Mouse (Mus musculus): ENCODE measurements around the gene Fgfr2. TPM values are rescaled to one million over a fixed set of nuclear protein-coding genes. Genes with fewer than 3 reads are reported as not detected.

The Fgfr2 gene
- total RNA-seq, 1 experiment: 37.5 TPM

DNA sequence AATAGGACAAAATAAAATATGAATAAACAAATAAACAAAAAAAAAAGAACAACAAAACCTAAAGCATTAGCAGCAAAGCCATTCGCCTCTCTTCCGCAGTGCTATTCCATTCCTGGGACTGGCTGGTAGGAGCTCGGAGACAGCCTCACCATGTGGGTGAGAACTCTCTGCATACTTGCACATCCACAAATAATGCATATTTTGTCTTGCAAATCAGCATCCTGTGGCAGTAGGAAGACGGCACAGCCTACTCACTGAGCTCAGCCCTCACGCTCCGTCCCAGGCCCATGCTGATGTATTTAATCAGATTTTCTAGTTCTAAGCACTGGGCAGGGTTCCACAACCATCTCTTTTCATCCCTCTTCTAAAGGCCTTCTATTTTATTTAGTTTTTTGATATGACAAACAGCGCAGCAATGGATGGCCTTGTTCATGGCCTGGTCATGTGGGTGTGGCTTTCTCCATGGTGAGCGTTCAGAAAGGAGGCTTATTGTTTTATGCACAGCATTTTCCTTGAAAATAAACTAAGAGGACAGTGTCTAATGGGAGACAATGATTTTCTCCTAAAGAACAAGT lies 2319.8 kb downstream of the Fgfr2 start:
- Histone ChIP-seq H3K27ac (ENCODE audit: insufficient read depth, low read depth, low read length, poor library complexity, severe bottlenecking) (no peak overlapping the region), H3K4me3 (ENCODE audit: insufficient read depth in 1 of 2, low read depth in 1 of 2, low read length in 2 of 2, poor library complexity in 1 of 2, severe bottlenecking in 1 of 2) (no peak overlapping the region)
- in situ Hi-C loops (cut with MboI; ENCODE audit: low sequenced_read_pairs in 2 of 2, unreplicated experiment in 2 of 2): no loop called here

DNA sequence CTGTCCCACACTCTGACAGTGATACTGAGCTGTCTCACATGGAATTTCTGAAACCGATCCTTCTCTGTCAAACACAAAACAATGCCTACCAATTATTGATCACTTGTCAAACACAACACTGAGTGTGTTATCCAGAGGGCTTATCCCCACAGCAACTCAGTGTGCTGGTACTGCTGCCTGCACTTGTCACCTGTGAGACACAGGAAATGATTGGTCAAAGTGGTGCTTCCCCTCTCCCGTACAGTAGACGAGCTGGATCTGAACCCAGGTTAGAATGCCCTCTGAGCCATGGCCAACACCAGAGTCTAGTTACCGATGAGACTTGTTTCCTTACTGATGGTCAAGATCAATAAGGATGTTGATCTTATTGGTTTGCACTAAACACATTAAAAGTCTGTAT lies 2321.3 kb downstream of the Fgfr2 start:
- H3K27ac ChIP-seq (ENCODE audit: insufficient read depth, low read depth, low read length, poor library complexity, severe bottlenecking): no peak overlapping the region
- H3K4me1 ChIP-seq (ENCODE audit: control insufficient read depth in 2 of 2, insufficient read depth in 2 of 2, low read length in 2 of 2, poor library complexity in 1 of 2): peaks cover 0 to 3% of the 10 kb centered on the region in 2 experiments; a peak in 2 of 4 replicates
- no peaks in the 10 kb centered on the region for H3K9me3 ChIP-seq (ENCODE audit: control insufficient read depth, insufficient read depth, low read depth, low read length)
- TF ChIP-seq ZNF384 (IDR thresholded peaks at IDR 0.05; ENCODE audit: low read depth, low read length): no peak
- TF ChIP-seq CHD2 (IDR thresholded peaks at IDR 0.05; ENCODE audit: low read depth, low read length): no peak
- TF ChIP-seq MAFK (IDR thresholded peaks at IDR 0.05; ENCODE audit: insufficient read depth, low read depth, low read length): no peak
- TF ChIP-seq HCFC1 (IDR thresholded peaks at IDR 0.05; ENCODE audit: borderline replicate concordance, insufficient read depth, low read length): no peak
- no peak for TF ChIP-seq ZC3H11A (IDR thresholded peaks at IDR 0.05; ENCODE audit: borderline replicate concordance, low read depth, low read length)
- no peak overlapping the region for H3K9ac ChIP-seq (ENCODE audit: insufficient read depth, low read depth, low read length, poor library complexity, severe bottlenecking)
- H3K36me3 ChIP-seq (ENCODE audit: control insufficient read depth, insufficient read depth, low read length, poor library complexity, severe bottlenecking): no peaks in the 10 kb centered on the region
- no peak overlapping the region for H3K4me3 ChIP-seq (ENCODE audit: insufficient read depth in 1 of 2, low read depth in 1 of 2, low read length in 2 of 2, poor library complexity in 1 of 2, severe bottlenecking in 1 of 2)
- in situ Hi-C loops (cut with MboI; ENCODE audit: low sequenced_read_pairs in 2 of 2, unreplicated experiment in 2 of 2): no loop called here
- no peak for DNase-seq (ENCODE audit: low read depth, low spot score)

More for the DNA sequence above, 2319.8 kb downstream of the Fgfr2 start:
- Histone ChIP-seq H3K9me3 (ENCODE audit: control insufficient read depth, insufficient read depth, low read depth, low read length) (no peaks in the 10 kb centered on the region), H3K9ac (ENCODE audit: insufficient read depth, low read depth, low read length, poor library complexity, severe bottlenecking) (no peak overlapping the region), H3K36me3 (ENCODE audit: control insufficient read depth, insufficient read depth, low read length, poor library complexity, severe bottlenecking) (no peaks in the 10 kb centered on the region), H3K4me1 (ENCODE audit: control insufficient read depth in 2 of 2, insufficient read depth in 2 of 2, low read length in 2 of 2, poor library complexity in 1 of 2) (0 out of 4 replicates have a peak, but pooled peaks cover 0 to 3% of the 10 kb centered on the region in 2 experiments)
- no peak for TF ChIP-seq HCFC1 (IDR thresholded peaks at IDR 0.05; ENCODE audit: borderline replicate concordance, insufficient read depth, low read length)
- TF ChIP-seq MAFK (IDR thresholded peaks at IDR 0.05; ENCODE audit: insufficient read depth, low read depth, low read length): no peak
- no peak for TF ChIP-seq CHD2 (IDR thresholded peaks at IDR 0.05; ENCODE audit: low read depth, low read length)
- TF ChIP-seq ZNF384 (IDR thresholded peaks at IDR 0.05; ENCODE audit: low read depth, low read length): no peak
- no peak for TF ChIP-seq ZC3H11A (IDR thresholded peaks at IDR 0.05; ENCODE audit: borderline replicate concordance, low read depth, low read length)
- no peak for DNase-seq (ENCODE audit: low read depth, low spot score)

DNA sequence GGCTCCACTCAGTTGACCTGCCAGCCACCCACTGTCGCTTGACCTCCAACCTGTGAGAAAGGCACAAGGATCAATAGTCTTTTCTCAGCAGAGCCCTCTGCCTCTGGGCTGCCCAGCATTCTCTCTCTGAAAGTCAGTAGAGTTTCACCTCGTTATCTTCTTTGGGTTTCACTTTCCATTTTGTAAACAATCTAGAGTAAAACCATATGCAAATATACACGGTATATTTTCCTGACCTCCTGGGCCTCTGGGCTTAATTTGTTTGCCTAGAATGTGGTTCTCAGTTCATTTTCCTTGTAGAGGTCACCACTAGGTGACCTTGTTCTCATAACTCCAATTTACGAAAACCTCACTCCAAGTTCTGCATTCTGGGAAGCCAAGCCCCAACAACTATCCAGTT lies 2322.5 kb downstream of the Fgfr2 start:
- TF ChIP-seq MAFK (IDR thresholded peaks at IDR 0.05; ENCODE audit: insufficient read depth, low read depth, low read length) (no peak), ZC3H11A (IDR thresholded peaks at IDR 0.05; ENCODE audit: borderline replicate concordance, low read depth, low read length) (no peak), HCFC1 (IDR thresholded peaks at IDR 0.05; ENCODE audit: borderline replicate concordance, insufficient read depth, low read length) (no peak), CHD2 (IDR thresholded peaks at IDR 0.05; ENCODE audit: low read depth, low read length) (no peak), ZNF384 (IDR thresholded peaks at IDR 0.05; ENCODE audit: low read depth, low read length) (no peak)
- no peak overlapping the region for H3K4me3 ChIP-seq (ENCODE audit: insufficient read depth in 1 of 2, low read depth in 1 of 2, low read length in 2 of 2, poor library complexity in 1 of 2, severe bottlenecking in 1 of 2)
- DNase-seq (ENCODE audit: low read depth, low spot score): no peak
- no peaks in the 10 kb centered on the region for H3K9me3 ChIP-seq (ENCODE audit: control insufficient read depth, insufficient read depth, low read depth, low read length)
- H3K27ac ChIP-seq (ENCODE audit: insufficient read depth, low read depth, low read length, poor library complexity, severe bottlenecking): no peak overlapping the region
- H3K4me1 ChIP-seq (ENCODE audit: control insufficient read depth in 2 of 2, insufficient read depth in 2 of 2, low read length in 2 of 2, poor library complexity in 1 of 2): peaks cover 0 to 7% of the 10 kb centered on the region in 2 experiments; a peak in 2 of 4 replicates
- no peaks in the 10 kb centered on the region for H3K36me3 ChIP-seq (ENCODE audit: control insufficient read depth, insufficient read depth, low read length, poor library complexity, severe bottlenecking)
- in situ Hi-C loops (cut with MboI; ENCODE audit: low sequenced_read_pairs in 2 of 2, unreplicated experiment in 2 of 2): no loop called here
- no peak overlapping the region for H3K9ac ChIP-seq (ENCODE audit: insufficient read depth, low read depth, low read length, poor library complexity, severe bottlenecking)

DNA sequence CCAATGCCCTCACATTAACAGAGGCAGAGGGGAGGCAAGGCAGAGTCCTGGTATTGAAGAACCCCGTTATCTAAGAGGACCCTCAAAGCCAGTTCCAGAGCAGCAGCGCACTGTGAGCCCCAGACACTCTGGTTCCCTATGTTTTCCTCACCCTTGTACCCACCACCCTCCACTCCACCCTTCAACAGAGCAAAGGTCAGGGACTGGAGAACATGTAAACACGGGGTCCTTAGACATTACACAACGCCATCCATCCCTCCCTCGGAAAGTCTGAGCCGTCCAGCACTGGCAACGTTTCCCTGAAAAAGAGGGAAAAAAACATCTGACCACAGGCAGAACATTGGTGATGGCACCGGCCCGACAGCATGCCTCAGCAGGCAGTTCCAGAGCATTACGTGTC lies 2323.7 kb downstream of the Fgfr2 start:
- H3K9ac ChIP-seq (ENCODE audit: insufficient read depth, low read depth, low read length, poor library complexity, severe bottlenecking): no peak overlapping the region
- H3K36me3 ChIP-seq (ENCODE audit: control insufficient read depth, insufficient read depth, low read length, poor library complexity, severe bottlenecking): no peaks in the 10 kb centered on the region
- no peak for DNase-seq (ENCODE audit: low read depth, low spot score)
- H3K27ac ChIP-seq (ENCODE audit: insufficient read depth, low read depth, low read length, poor library complexity, severe bottlenecking): no peak overlapping the region
- peaks cover 0 to 7% of the 10 kb centered on the region in 2 experiments; a peak in 2 of 4 replicates for H3K4me1 ChIP-seq (ENCODE audit: control insufficient read depth in 2 of 2, insufficient read depth in 2 of 2, low read length in 2 of 2, poor library complexity in 1 of 2)
- in situ Hi-C loops (cut with MboI; ENCODE audit: low sequenced_read_pairs in 2 of 2, unreplicated experiment in 2 of 2): no loop called here
- no peak for TF ChIP-seq ZC3H11A (IDR thresholded peaks at IDR 0.05; ENCODE audit: borderline replicate concordance, low read depth, low read length)
- TF ChIP-seq MAFK (IDR thresholded peaks at IDR 0.05; ENCODE audit: insufficient read depth, low read depth, low read length): no peak
- TF ChIP-seq CHD2 (IDR thresholded peaks at IDR 0.05; ENCODE audit: low read depth, low read length): no peak
- no peak for TF ChIP-seq ZNF384 (IDR thresholded peaks at IDR 0.05; ENCODE audit: low read depth, low read length)
- no peak for TF ChIP-seq HCFC1 (IDR thresholded peaks at IDR 0.05; ENCODE audit: borderline replicate concordance, insufficient read depth, low read length)
- H3K4me3 ChIP-seq (ENCODE audit: insufficient read depth in 1 of 2, low read depth in 1 of 2, low read length in 2 of 2, poor library complexity in 1 of 2, severe bottlenecking in 1 of 2): no peak overlapping the region
- H3K9me3 ChIP-seq (ENCODE audit: control insufficient read depth, insufficient read depth, low read depth, low read length): no peaks in the 10 kb centered on the region
